Mouse (Mus musculus) left cerebral cortex, adult 2 months (tissue): Measurements from ENCODE around the gene Tead4. TPM values are rescaled to one million over a fixed set of nuclear protein-coding genes. Genes with fewer than 3 reads are reported as not detected.
A peak's percentile ranks its signal among the peaks of the same experiment; 100 is the strongest.
"Not testable (repeated sequence)": the region's sequence is repeated elsewhere in the genome, so short reads cannot be mapped to it uniquely, and the experiment has no call there.

Experiments
- DNase-seq, 2 experiments: peaks; one replicate each; pipeline ENCODE4 v3.0.0; 2021 to 2022; ENCODE audit warnings: low spot score in 2 of 2, mixed read lengths in 1 of 2; ENCODE audit errors: extremely low spot score in 1 of 2
- H3K27ac ChIP-seq: fragments of 200-600 bp; 2 replicates; pipeline ENCODE4 v1.8.1; 2022
- H3K4me3 ChIP-seq: fragments of 200-600 bp; 2 replicates; pipeline ENCODE4 v1.8.1; 2022
- CTCF ChIP-seq: fragments of 200-600 bp; IDR thresholded peaks from 2 replicates; pipeline ENCODE4 v1.8.1; 2022; ENCODE audit warnings: antibody characterized with exemption, mild to moderate bottlenecking, moderate library complexity
- intact Hi-C: fragments of 180-260 bp; cut with DNase I; formaldehyde crosslinking; loops from one replicate; pipeline ENCODE4 v1.15.1; 2025
- total RNA-seq, 2 experiments: library from RNA; stranded (reverse); gene quantifications; 2 replicates each; pipeline ENCODE4 v1.2.3; 2021

Gene Tead4
- total RNA-seq, 2 experiments from 2014 or later = 0.91 to 1.7 TPM

- intact Hi-C loops = loop anchor here (1.0 to 10.0 kb wide), 2 partner anchors 74 to 344 kb away; no protein-coding TSS in a partner anchor
- no peak overlapping the region for H3K4me3 ChIP-seq
- peak; percentile 77 for TF ChIP-seq CTCF
- DNase-seq = peak in 1 of 2 experiments; percentile 44
- no peak overlapping the region for H3K27ac ChIP-seq
Measured at GRCm38 (mm10) chr6:128308311-128308710, 7.7 kb upstream of the Tead4 start.

- Histone ChIP-seq H3K27ac (no peak overlapping the region), H3K4me3 (no peak overlapping the region)
- no peak for DNase-seq
- intact Hi-C loops = loop anchor here (10.0 kb wide), 1 partner anchor 340 kb away; no protein-coding TSS in a partner anchor
- TF ChIP-seq CTCF = no peak
Measured at GRCm38 (mm10) chr6:128304801-128305200, 4.2 kb upstream of the Tead4 start.

- TF ChIP-seq CTCF = peak; percentile 27
- H3K4me3 ChIP-seq, DNase-seq, H3K27ac ChIP-seq: not testable (repeated sequence)
- intact Hi-C loops = loop anchor here (10.0 kb wide), 1 partner anchor 338 kb away; no protein-coding TSS in a partner anchor
Measured at GRCm38 (mm10) chr6:128302640-128303039, 2.0 kb upstream of the Tead4 start.

- intact Hi-C loops = loop anchor here (10.0 kb wide), 1 partner anchor 337 kb away; no protein-coding TSS in a partner anchor
- no peak overlapping the region for H3K27ac ChIP-seq
- no peak for TF ChIP-seq CTCF
- DNase-seq = no peak
- H3K4me3 ChIP-seq = no peak overlapping the region
Measured at GRCm38 (mm10) chr6:128301891-128302290, 1.3 kb upstream of the Tead4 start.

GRCm38 (mm10) chr6:128301458-128301857 is 835 bp upstream of the Tead4 start:
- intact Hi-C loops = loop anchor here (10.0 kb wide), 1 partner anchor 337 kb away; no protein-coding TSS in a partner anchor
- DNase-seq = no peak
- no peak for TF ChIP-seq CTCF
- Histone ChIP-seq H3K27ac (no peak overlapping the region), H3K4me3 (no peak overlapping the region)

DNA sequence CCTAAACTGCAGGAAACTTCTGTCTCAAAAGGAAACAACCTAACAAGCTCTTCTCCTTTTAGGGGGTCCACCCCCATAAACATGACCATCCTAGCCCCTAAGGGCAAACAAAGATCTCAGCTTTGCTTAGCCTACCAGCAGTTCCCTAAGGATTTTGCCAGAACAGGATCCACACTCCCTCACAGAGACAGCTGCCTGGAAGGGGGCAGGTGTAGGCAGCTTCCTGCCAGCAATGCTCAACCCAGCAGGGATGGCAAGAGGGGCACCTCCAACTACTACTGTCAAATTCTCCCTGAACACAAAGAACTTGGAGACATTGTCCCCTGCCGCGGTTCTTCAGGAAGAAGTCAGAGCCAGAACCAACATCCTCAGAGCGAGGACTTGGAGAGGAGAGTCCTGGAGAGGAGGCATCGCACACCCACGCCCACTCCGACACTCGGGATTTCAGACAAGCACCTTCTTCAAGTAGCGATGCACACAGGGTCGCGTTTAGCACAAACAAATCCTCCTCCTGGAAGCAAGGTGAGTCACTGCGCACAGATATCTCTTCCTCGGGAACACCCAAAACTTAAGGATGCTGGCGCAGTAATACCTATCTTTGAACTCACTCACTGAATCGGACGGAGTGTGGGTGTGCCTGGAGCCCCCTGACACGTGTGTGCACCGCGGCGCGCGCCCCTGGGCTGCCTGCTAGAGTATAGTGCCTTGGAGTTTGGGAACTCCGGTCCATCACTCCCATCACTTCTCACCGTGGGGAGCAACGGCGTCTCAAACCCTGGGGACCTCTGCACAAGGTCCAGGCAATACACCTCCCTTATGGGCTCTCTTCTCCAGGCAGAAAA is 1.1 kb downstream of the Tead4 start:
- Histone ChIP-seq H3K4me3 (peak overlapping the region; percentile 61), H3K27ac (no peak overlapping the region)
- TF ChIP-seq CTCF = no peak
- peak in 1 of 2 experiments; percentile 31 for DNase-seq
- intact Hi-C loops = loop anchor here (10.0 kb wide), 1 partner anchor 335 kb away; no protein-coding TSS in a partner anchor

DNA sequence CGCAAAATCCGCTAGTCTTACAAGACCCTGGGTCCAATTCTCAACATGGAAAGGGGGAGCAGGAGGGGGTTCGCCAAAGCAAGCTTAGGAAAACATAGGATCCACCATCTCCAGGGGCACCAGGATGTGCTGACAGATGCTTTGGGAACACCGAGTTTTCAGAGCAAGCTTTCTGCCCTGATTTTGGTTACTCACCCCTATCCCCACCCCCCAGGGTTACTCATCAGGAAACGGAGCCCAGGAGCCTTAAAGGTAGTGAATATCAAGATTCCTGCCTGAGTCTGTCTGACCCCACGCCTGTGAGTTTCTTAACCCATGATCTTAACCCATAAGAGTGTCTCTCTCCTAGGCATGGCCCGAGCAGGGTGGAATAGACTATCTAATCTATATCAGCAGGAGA is 2.4 kb downstream of the Tead4 start:
- Histone ChIP-seq H3K27ac (no peak overlapping the region), H3K4me3 (no peak overlapping the region)
- intact Hi-C loops = no loop called here
- no peak for DNase-seq
- TF ChIP-seq CTCF = no peak

GRCm38 (mm10) chr6:128296750-128297393 is 3.8 kb downstream of the Tead4 start:
- DNase-seq = no peak
- H3K4me3 ChIP-seq = no peak overlapping the region
- peak overlapping the region; percentile 16; the same call in 1 of the 2 replicates for H3K27ac ChIP-seq
- no peak for TF ChIP-seq CTCF
- intact Hi-C loops = no loop called here

DNA sequence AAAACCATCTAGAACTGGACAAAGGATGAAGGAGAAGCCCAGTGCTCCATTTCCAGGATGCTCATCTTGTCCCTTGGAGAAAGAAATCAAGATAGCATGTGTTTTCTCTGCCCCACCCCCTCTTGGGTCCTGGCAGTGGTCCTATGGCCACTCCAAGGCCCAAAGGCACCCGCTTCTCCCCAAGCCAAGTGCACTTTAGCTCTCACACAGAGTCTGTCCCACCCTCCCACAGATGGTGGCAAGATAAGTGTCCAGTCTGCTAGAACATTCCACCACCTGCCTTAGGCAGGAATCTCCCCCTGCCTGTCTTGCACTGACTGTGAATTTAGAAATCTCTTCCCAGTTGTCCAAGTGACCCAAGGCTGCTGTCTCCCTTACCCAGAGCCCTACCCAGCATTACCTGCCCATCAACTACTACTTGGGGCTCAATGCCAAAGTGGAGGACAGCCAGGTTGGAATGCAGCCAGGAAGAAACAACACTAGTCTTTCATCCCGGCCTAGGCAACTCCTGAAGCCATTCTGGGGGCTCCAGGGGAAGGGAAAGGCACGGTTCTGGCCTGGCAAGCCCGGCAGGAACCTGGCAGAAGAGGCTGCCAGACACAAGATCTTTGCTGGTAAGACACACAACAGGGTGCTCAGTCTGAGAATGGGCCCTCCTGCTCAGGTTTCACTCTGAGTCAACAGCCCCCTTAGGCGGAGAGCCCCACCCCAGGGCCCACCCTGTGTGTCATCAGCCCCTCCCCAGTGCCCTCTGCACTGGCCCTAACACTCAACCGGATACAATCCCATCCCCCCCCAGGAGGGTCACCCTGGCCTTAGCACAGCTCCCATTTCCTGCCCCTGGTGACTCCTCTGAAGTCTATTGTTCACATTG is 4.5 kb downstream of the Tead4 start:
- intact Hi-C loops = no loop called here
- Histone ChIP-seq H3K4me3 (no peak overlapping the region), H3K27ac (no peak overlapping the region)
- no peak for DNase-seq
- no peak for TF ChIP-seq CTCF

DNA sequence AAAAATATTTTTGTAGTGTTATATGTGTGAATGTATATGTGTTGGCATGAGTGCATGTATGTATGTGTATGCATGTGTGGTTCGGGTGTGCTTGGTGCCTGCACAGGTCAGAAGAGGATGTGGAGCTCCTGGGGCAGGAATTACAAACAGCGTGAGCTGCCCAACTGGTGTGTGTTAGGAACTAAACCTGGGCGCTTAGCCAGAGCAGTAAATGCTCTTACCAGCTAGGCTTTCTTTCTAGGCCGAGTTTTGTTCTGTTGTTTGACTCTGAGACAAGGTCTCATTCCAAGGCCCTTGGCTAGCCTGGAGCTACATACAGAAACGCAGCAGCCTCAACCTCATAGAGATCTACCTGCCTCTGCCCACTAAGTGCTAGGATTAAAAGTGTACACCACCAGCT is 9.3 kb downstream of the Tead4 start:
- intact Hi-C loops = no loop called here
- DNase-seq = no peak
- H3K4me3 ChIP-seq = no peak overlapping the region
- H3K27ac ChIP-seq = no peak overlapping the region
- TF ChIP-seq CTCF = no peak

GRCm38 (mm10) chr6:128288681-128289080 is 11.9 kb downstream of the Tead4 start:
- H3K27ac ChIP-seq = no peak overlapping the region
- no peak for DNase-seq
- H3K4me3 ChIP-seq = no peak overlapping the region
- intact Hi-C loops = no loop called here
- no peak for TF ChIP-seq CTCF
